Mouse (Mus musculus) thymus, postnatal 14 days (tissue): Measurements from ENCODE around the gene Noc2l.

ENCODE experiments used
- DNase-seq: peaks from one replicate; pipeline ENCODE4 v3.0.0; 2021

Noc2l gene

DNA sequence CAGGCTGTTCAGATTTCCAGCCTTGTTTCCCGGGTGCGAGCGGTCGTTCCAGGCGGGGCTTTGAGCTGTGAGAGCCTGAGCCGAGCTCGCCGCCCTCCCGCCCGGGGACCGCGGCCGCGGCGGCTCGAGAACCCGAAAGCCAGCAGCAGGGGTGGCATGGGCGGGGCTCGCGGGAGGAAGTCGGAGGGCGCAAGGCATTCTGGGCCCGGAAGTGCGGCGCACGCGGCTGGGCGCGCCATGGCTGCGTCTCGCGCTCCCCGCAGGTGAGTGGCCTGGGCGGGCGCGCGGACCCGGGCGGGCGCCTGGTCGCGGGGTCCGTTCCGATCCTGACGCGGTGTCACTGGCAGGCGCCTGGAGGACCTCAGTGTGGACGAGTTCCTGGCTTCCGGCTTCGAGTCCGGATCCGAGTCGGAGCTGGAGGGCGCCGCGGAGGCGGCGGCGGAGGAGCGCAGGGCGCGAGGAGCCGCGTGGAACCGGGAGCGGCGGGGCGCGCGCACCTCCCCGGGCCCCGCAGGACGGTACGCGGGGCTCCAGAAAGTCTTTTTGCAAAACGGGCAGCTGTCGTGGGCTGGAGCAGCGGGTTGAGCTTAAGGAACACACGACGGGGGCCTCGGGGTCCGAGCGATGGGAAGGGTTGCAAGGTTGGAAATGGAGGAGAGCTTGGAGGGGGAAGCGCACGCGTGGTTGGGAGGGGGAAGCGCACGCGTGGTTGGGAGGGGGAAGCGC, at the start of gene Noc2l:
Noc2l (plus strand) TSS at position 203 of the 726 bp plus-strand sequence.
- peak; percentile 93 for DNase-seq

DNA sequence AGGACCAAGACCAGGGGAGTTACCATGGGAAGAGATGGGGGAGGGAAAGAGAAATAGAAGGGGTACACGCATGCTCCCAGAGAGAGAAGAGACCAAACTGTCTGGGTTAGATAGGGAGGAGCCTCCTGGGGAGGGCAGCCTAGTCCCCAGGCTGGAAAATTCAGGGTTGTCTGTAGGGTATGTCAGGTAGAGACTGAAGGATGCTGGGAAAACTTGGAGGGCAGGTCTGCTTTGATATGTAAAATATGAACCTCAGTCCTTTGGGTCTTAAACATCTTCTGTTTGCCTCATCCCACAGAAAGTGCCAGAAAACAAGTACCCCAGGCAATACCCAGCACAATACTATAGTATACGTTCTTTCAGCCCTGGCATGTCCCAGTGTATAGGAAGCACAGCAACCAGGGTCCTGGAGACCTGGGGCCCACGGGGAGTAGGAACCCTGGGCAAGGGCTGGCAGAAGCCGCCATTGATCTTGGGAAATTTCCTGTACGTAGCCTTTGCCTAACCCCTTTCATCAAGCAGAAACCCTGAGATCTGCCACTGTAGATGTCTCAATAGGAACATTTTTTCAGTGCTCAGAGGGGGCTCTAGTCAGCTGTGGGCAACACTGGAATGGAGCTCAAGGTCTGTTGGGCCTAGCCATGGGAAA, 47.5 kb upstream of the Noc2l start:
- no peak for DNase-seq

DNA sequence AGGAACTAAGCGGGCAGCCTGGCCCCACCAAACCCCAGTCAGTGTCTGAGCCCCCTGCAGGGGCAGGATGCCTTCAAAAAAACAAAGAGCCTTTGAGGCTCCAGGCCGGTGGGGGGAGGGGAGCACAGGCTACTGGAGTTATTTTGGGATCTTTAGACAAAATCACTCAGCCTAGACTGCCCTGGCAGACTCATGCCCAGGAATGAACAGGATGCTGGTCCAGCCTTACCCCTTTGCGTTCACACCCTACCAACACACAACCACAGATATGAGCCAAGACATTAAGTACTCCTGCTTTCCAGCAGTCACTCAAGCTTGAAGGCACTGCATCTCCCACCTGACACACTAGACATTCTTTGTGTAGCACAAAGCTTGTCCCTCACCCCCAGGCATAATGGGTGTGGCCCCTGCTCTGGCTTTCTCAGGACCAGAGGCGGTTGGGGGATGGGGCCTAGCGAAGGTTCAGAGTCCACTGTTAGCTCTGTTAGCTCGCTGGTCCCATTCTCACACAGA, 46.9 kb upstream of the Noc2l start:
- no peak for DNase-seq

DNA sequence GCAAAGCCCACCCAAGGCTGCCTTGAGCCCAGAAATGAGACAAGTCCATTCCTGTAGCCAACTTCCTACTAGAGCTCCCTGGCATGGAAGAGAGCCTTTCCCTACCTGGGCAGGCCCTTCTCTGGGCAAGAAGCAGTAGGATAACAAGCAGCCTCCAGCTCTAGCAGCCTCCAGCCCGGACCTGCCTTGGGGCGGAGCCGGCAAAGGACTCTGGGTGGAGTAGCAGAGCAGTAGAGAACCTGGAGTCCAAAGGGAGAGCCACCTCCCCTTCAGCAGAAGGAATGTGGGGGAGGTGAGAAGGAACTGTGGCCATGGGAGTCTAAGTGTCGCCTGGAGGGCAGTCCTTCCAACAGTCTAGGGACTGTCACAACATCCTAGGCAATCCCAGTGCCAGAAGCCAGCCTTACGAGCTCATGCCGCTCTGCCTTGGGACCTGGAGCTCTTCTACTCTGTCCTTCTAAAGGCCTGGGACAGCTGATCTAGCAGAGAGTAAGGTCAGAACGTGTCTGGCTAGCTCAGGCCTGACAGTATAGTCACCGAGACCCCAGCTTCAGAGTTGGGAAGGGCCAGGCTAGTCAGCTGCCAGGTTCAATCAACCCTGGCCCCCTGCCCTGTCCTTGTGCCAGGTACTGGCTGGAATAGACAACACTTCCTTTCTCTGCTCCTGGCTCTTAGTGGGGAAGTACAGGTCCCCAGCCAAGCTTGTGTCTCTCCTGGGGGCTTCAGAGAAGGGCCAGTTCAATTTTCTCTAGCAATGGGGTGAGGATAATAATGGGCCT, 43.2 kb upstream of the Noc2l start:
- no peak for DNase-seq

DNA sequence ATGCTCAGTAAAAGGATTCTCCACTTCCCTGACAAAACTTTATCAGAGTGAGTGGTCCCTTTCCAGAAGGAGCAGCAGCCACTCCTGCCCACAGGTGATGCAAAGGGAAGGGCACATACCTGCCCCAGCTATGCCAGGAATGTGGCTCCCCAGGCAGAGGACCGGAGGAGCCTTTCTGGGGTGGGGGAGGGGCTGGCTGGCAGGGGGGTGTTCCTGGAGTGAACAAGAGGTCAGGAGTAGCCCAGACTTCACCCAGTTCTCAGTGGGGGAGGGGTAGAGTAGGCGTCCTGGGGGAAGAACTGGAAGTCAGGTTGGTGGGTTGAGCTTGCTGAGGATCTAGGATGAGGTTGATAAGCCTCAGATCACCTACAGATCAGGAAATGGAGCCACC, 42.6 kb upstream of the Noc2l start:
- DNase-seq, result no peak

DNA sequence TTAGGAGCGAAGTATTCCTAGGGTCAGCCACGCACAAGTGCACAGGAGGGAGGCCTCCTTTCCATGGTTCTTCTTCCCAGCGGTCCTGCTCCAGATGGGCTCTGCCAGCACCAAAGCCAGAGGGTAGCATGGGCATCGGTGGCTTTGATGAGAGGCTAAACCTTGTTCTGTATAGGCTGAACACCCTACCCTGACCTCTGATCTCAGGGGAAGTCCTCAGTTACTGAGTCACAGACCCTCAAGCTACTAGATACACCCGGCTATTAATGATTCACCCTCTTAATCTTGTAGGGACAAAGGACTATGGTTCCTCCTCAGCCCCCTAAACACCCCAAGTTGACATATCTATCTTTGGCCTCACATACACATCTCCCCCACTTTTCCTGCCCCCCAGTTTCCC, 41.9 kb upstream of the Noc2l start:
- no peak for DNase-seq

DNA sequence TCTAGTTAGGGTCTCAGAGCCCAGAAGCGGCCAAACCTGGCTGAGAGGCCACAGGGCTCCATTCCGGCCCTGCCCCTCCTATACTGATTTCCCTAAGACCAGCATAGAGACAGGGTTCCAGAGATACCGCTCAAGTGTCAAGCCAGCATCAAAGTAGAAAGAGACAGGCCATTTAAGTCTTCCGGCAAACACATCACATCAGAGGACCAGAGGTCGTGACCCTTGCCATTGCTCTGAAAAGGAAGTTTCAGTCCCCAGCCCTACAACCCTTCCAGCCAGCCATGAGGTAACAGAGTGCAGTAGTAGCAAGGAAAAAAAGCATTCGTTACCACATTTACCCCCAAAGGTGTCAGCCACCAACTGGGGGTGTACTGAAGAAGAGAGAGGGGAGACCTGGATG, 41.5 kb upstream of the Noc2l start:
- DNase-seq, result no peak

DNA sequence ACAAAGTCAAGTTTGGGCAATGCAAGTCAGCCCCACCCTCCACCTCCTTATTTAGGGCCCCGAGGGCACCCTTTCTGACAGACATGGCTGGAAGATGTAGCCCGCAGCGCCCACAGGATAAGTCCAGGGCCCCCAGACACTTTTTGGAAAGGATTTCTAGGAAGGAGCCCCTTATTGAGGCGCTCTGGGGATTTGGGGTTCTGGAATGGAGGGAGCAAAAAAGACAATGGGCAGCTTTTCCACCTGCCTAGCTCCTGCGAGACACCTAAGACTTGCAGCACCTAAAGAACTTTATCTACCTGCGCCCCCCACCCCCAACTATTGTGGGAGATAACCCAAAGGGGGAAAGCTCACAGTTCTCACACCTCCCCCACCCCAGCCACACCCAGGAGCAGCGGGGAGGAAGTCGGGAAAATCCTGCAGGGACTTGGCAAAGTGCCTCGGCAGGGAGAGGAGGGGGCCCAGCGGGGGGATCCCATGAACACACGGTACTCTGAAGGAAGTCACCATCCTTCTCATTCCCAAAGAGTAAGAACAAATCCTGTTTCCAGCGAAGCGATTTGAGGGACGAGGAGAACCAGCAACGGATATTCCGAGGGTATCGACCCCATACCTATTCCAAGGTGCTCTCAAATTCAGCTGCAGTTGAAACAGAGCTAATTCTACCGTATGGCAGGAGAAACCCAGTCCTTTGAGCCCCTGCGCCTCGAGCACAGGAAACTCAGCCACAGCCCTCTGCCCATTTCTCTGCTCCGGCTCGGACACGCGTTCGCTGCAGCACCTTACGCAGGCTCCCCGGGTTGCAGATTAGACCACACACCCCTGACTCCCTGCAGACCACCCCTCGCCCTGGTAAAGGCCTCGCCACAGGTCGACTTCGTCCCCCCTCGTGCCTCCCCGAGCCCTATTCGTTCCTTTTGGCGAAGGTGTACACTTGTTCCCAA, 39.6 kb upstream of the Noc2l start:
- DNase-seq, result peak; percentile 29

DNA sequence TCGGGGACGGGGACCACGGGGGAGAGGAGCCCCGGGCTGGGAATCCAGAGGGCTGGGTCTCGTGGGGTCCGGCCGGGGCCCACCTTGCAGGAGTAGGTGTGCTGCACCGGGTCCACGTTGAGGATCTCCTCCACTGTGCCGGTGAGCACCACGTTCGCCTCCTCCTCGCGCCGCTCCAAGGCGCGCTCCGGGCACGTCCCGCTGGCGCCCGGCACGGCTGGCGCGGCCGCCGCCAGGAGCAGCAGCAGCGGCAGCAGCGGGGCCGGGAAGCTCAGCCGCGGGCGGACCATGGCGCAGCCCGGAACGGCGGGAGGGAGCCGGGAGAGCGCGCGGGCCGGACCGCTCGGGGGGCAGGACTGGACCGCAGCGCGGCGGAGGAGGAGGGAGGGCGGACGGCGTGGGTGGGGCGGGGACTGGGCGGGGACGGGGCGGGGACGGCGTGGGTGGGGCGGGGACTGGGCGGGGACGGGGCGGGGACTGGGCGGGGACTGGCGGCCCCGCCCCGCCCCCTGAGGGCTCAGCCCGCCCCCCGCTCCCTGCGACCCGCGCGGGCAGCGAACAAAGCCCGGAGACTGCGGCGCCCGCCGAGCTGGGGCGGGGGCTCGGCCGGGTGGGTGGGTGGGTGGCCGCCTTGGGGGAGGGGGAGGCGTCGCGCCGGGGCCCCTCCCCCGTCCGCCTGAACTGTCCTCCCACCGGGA, 38.5 kb upstream of the Noc2l start, which contains the start of gene Agrn:
Agrn (minus strand) TSS at position 358 of the 698 bp plus-strand sequence.
- peak; percentile 70 for DNase-seq

DNA sequence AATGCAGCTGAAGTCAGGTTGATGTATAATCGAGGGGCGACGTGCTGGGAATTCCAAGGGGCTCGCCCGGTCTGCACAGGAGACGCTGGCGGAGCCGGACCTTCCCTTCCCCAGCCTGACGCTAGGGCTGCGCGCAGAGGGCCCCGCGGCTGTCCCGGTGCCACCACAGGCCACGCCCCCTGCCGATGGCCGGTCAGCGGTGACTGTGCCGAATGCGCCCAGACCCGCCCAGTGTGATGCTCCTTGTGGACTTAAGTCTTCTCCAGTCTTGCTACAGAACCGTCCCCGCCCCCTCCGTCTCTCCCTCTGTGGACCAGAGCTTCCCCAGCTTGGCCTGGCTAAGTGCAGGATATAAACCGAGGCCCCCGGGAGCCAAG, 38.0 kb upstream of the Noc2l start:
- DNase-seq, result peak; percentile 66

DNA sequence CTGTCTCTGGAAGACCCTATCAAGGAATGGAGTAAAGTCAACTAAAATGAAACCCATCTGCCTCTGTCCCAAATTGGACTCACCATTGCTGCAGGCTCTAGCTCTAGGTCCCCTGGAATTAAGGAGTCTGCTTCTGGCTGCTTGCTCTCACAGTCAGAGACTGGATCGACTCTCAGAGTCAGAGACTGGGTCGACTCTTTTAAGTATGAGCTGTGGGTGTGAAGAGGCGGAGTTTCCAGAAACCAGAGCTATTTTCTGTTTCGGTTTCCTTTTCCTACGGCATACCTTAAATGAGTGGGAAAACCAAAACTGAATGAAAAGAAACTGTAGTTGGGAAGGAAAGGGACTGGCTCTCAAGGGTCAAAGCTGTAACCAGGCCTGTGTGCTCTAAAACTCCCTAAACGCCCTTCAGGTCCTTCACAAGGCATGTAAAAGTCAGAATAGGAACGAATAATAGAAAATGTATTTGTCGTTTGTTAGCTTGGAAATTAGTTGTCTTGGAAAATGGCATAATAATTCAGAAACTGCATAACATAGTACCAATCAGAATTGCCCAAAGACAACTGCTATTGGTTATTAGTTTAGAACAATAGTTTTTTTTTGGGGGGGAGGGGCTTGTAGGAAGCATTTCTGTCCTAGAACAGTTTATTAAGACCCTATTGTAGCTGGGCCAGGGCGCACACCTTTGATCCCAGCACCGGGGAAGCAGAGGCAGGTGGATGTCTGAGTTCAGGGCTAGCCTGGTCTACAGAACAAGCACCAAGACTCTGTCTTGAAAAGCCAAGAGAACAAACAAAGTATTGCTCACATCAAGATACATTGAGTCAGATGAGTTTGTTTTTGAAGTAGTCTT, 35.0 kb upstream of the Noc2l start, which contains the start of gene Isg15:
Isg15 (minus strand) TSS at position 196 of the 853 bp plus-strand sequence.
- DNase-seq, result peak; percentile 36

DNA sequence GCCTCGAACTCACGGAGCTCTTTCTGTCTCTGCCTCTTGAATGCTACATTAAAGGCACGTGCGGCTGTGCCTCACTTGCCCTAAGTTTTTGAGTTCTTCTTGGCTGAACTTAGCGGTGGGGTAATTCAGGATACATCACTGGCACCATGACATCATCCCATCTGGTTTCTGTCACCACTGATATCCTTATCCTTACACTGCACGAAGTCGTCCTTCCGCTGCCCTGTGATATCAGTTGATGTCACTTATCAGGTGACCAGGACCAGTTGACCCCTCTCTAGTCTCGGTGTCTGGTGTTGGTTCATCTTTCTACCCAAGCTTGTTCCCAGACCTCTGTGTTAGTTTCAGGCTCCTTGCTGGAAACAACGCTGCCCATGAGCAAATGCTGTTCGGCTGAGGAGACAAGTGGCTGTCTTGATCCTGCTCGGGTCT, 33.3 kb upstream of the Noc2l start:
- DNase-seq, result no peak

DNA sequence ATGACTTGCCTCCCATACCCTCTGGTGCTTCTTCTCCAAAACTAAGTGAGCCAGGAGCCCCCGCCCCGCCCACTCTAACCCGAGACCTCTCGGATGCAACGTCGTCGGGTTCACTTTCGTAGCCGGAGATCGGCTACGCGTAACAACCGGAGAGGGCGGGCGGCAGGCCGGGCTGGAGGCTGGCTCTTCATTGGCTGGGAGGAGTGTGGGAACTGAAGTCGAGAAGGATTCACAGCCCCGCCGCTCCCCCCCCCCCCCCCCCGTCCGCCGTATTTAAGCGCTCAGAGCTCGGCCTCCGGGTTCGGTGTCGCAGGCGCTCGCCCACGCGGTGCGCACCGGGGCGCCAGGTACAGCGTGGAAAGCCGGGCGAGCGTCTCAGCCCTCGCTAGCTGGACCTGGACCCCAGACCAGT, 32.8 kb upstream of the Noc2l start, which contains the start of gene AW011738:
AW011738 (plus strand) TSS at position 304 of the 412 bp plus-strand sequence.
- peak; percentile 83 for DNase-seq

DNA sequence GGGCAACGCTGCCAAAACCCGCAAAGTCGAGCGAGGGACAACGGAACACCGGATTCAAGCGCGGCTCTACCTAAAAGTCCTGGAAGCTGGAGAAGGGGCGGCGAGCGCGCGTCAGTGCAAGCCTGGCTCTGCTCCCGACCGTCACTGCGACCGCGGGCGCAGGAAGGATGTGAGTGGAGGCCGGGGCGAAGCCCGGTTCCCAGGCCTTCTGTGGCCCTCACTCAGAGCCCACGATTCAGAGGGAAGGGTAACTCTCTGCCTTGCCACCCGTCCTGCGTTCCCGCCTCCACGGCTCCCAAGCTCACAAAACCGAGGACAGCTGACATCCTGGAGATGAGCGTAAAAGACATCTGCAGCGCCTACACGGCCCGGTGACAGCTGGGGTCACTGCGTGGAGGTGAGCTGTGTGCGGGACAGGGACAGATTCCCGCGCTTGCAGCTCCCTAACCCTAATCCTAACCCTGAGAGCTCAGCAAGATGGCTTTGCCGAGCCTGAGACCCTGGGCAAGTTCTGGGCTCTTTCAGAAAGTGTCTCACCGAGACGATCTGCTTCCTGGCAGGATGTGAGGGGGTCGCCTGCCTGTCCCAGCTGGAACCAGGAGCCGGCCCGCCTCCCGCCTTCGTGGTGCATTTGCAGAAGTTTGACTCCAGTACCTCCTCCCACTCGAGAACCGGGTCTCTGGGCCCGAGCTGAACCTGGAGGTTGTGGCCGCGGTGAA, 32.2 kb upstream of the Noc2l start:
- DNase-seq, result peak; percentile 50

DNA sequence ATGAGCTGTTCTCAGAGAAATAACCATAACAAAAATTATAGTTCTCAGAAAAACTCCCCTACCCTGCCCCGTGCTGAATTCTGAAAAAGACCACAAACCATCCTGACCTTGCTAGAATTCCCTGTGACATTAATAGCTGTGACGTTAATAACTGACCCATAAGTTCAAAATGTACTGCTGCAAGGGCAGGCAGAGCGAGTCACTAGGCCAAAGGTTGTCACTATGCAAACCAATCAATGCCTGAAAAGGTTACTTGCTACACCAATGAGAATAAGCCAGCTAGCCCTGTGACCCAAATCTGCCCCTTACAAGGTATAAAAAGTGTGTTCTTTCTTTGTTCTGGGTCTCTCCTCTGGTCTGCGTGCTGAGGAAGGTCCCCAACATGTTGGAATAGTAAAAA, 26.9 kb upstream of the Noc2l start:
- no peak for DNase-seq

DNA sequence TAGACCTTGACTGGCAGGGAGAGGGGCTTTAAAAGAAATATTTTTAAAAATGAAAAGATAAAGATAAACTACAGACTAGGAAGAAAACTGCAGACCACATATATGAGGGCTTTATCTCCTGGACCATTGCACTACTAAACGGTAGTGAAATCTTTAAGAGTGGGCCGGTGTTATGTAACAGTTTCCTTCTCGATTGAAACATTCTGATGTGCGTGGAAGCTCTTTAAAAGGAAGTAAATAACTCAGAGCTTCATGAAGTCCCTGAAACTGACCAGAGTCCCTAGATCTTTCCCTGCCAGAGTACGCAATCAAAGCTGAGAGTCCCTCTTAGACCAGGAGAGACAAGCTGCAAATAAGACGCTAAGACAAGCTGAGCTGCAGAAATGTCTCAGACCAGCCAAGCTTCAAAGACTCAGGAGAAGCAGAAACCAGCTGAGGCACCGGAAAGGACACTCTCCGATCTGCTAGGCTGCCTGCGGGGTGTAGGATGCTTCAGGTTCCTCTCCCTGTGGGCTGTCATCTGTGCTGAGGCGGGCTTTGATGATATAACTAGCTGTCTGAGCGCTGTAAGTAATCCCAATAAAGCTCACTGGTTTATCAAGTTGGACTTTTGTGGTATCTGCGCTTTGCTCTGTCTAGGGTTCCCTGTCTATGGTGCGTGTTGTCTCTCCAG, 25.7 kb upstream of the Noc2l start:
- DNase-seq, result no peak

DNA sequence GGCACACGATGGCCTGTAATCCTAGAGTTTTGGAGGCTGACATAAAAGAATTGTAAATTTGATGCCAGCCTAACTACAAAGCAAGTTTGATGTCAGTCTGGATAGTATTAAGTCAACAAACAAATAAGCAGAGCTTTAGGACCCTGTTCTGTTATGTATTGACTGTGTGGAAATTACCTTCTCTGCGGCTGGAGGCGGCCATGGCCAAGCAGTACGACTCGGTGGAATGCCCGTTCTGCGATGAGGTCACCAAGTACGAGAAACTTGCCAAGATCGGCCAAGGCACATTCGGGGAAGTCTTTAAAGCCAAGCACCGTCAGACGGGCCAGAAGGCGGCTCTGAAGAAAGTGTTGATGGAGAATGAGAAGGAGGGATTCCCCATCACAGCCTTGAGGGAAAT, 22.7 kb upstream of the Noc2l start:
- no peak for DNase-seq

DNA sequence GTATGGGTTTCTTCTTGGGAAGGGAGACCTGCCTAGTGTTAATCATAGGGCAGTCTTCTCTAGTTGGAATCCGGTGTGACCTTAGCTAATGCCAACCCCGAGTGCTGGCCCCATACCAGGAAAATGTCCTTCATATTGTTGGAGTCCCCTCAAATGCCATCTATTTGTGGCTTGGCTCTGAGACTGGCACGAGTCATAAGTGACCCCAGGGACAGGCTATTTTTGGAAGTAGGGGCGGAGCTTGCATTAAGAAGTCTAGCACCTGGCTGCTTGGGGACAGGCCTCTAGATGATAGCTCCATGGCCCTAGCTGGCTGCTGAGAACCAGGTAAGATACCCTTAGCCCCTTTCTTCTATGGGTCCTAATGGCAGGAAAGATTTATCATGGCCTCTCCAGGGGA, 20.2 kb upstream of the Noc2l start, which contains the start of gene Perm1:
Perm1 (plus strand) TSS at position 220 of the 400 bp plus-strand sequence.
- DNase-seq, result no peak

DNA sequence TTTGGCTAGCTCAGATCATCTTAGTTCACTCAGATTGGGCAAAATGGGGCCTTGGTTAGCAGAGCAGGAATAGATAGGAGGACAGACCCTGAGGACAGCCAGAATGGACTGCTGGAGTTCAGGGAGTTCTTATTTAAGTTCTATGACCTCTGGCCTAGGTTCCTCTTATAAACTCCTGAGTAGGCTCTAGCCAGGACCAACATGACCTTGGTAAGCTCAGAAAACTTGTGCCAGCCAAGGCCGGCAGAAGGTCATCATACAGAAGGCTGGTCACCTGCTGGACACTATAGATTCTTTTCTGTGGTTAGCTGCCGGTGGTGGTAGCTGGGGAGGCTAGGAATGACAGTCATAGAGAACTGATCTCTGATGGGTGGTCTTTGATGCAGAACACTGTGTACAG, 19.6 kb upstream of the Noc2l start:
- DNase-seq, result no peak
